Mouse (Mus musculus): ENCODE data around the gene Pdpr.
"Not testable (repeated sequence)": the region's sequence is repeated elsewhere in the genome, so short reads cannot be mapped to it uniquely, and the experiment has no call there.

DNA sequence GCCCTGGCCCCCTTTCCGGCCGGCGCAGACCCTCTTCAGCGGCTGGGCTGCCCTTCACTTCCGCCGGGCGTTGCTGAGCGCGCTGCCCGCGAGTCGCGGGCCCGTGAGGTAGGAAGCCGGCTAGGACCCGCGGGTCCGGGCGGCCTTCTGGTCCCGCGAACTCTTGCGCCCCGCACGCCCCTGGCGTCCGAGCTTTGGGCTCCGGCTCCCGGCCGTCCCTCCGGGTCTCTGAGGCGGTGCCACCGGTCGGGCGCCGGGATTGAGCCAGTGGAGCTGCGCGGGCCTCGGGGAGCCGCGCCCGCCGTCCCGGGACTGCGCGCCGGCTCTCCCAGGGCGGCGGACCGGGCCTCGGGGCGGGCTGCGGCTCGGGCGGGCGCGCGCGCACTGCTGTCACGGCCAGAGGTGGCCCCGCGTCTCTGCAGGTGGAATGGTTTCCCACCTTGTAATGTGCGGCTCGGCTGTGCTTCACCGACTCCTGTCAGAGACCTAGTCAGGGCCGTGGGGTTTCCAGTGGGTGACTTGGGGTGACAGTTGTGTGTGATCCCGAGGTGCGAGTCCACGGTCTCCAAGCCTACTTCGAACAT is 381 bp downstream of the Pdpr start:
- not testable (repeated sequence) for TF ChIP-seq CTCF (conservative IDR thresholded peaks at IDR 0.05; ENCODE audit: low read length); POU5F1 (IDR thresholded peaks at IDR 0.05; ENCODE audit: borderline replicate concordance, low read length)
